Mouse (Mus musculus): ENCODE data around the gene Pin1. TPM values are rescaled to one million over a fixed set of nuclear protein-coding genes. Genes with fewer than 3 reads are reported as not detected.

Gene Pin1
- 28.6 TPM for polyA plus RNA-seq (2017; shearing (Covaris generic))

DNA sequence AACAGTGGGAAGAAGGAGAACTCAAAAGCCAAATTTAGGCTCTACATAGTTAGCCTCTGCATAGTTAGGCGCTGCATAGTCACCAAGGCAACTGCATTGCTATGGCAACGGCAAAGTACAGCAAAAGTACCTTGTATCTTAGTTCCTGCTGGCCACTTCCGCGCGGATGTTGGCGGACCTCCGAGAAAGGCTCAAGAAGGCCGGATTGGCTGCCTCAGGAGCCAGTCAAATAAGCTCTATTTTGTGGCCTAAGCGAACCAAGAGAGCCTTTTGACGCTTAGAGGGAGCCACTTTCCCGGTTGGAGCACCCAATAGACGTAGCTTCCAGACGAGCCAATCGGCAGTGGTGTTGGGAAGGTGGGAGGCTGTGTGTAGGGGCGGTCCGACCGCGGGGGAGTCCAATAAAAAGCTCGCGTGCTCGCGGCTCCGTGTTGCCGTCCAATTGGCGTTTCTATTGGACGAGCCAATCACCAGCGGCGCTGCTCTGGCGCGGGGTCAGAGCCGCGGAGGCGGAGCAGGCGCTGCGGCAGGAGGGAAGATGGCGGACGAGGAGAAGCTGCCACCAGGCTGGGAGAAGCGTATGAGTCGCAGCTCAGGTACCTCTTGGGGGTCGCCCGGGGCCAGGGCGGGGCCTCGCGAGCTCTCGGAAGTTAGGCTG lies at the start of gene Pin1:
Pin1 (plus strand) TSS at position 494 of the 658 bp plus-strand sequence.

DNA sequence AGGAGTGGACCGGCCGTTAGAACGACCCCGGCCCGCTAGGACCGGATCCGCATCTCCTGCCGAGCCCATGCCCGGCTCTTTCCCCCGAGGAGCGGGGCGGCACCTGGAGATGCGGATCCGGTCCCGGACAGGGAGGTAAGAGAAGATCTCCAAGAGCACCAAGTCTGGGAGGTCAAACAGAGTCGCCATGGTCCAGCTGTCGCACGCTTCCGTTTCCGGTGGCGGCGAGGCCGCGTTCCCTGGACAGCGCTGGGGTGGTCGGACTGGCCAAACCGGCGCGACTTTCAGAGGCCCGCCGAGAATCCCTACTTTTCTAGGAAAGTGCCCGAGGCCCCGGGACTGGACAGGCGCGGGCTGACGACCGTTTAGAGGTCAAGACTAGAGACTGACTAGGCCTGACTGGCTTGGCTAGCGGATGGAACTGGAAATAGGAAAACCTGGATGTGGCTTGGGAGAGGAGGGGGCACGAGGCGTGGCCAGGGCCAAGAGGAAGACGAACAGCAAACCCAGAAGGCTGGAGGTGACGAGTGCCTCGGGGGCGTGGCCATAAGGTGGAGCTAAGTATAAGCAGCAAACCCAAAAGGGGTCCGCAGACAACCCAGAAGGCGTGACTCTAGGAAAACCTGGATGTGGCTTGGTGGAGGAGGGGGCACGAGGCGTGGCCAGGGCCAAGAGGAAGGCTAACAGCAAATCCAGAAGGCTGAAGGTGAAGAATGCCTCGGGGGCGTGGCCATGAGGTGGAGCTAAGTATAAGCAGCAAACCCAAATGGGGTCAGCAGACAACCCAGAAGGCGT lies 9.6 kb upstream of the Pin1 start, which contains the start of gene Ubl5:
Ubl5 (plus strand) TSS at position 778 of the 795 bp plus-strand sequence.

DNA sequence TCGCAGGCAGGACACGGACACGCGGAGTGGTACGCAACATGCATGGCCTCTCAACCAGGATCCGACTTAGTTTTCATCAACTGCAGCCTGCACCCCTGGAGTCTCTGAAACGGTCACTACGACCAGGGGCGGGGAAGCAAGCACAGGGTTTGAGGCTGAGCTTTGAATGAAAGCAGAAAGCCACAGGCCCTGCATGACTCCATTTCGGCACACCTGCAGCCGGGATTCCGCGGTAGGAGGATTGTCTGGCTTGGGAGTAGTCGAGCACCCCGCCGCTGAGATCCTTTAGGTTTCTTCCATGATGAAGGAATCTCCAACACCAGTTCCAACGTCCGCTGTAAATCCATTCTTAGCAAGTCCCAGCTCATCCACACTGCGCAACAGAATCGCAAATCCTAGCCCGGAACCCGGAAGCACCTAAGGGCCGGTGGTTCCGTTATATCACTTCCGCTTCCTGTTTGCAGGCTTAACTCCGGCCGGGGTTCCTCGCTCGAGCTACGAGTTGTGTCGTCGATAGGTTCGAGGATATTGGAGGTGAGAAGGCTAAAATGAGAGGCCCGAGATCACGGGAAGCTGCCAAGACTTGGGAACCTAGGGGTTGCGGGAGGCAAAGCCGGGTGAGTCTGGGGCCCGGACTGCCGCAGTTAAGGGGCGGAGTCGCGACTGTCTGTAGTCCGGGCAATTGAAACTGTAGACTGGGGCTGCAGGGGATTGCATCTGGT lies 7.4 kb upstream of the Pin1 start, which contains the start of gene Fbxl12:
Fbxl12 (minus strand) TSS at position 408 of the 722 bp plus-strand sequence.

Other genes starting within 250 kb of the Pin1 start
- 34.8 TPM for gene Zfp26, start 191.9 kb upstream of the Pin1 start, polyA plus RNA-seq (2017; shearing (Covaris generic))
- gene Zfp426, start 159.3 kb upstream of the Pin1 start, polyA plus RNA-seq (2017; shearing (Covaris generic)) = 30.7 TPM
- 35.0 TPM for gene Zfp266, start 130.7 kb upstream of the Pin1 start, polyA plus RNA-seq (2017; shearing (Covaris generic))
- 17.5 TPM for gene Zfp846, start 70.8 kb upstream of the Pin1 start, polyA plus RNA-seq (2017; shearing (Covaris generic))
- gene Ubl5, start 9.2 kb upstream of the Pin1 start, polyA plus RNA-seq (2017; shearing (Covaris generic)) = 433 TPM
- 58.8 TPM for gene Fbxl12, start 7.3 kb upstream of the Pin1 start, polyA plus RNA-seq (2017; shearing (Covaris generic))
- 1.7 TPM for gene Olfm2, start 94.3 kb downstream of the Pin1 start, polyA plus RNA-seq (2017; shearing (Covaris generic))
- 0.15 TPM for gene Col5a3, start 163.0 kb downstream of the Pin1 start, polyA plus RNA-seq (2017; shearing (Covaris generic))
- gene Rdh8, start 166.4 kb downstream of the Pin1 start, polyA plus RNA-seq (2017; shearing (Covaris generic)) = not detected
- 52.0 TPM for gene A230050P20Rik, start 216.5 kb downstream of the Pin1 start, polyA plus RNA-seq (2017; shearing (Covaris generic))
- 0.49 TPM for gene Angptl6, start 227.6 kb downstream of the Pin1 start, polyA plus RNA-seq (2017; shearing (Covaris generic))
- 84.2 TPM for gene Ppan, start 236.1 kb downstream of the Pin1 start, polyA plus RNA-seq (2017; shearing (Covaris generic))
- gene Eif3g, start 246.5 kb downstream of the Pin1 start, polyA plus RNA-seq (2017; shearing (Covaris generic)) = 248 TPM

All from activated CD4-positive, CD25-positive, alpha-beta regulatory T cell, adult 9 weeks (primary cell).